Mouse (Mus musculus) midbrain, embryonic 14.5 days (tissue): ENCODE results near the gene Evx2. TPM values are rescaled to one million over a fixed set of nuclear protein-coding genes. Genes with fewer than 3 reads are reported as not detected.
A peak's percentile ranks its signal among the peaks of the same experiment; 100 is the strongest.

Source experiments
- ATAC-seq: fragments of 200-750 bp; cut with Nextera tagmentation; 2 replicates; pipeline ENCODE4 v1.8.0; 2017; ENCODE audit warnings: moderate number of reproducible peaks, moderate library complexity; ENCODE audit not compliant: low FRiP score, low TSS enrichment
- DNase-seq: peaks from one replicate; pipeline ENCODE4 v3.0.0-alpha.2; 2015
- H3K27ac ChIP-seq: fragments of 300-500 bp; sonication (generic); replicated peaks from 2 replicates; pipeline ENCODE4 v1.5.1; 2014; ENCODE audit warnings: mild to moderate bottlenecking, low read depth, low read length, moderate library complexity
- H3K27me3 ChIP-seq: fragments of 300-500 bp; sonication (generic); 2 replicates; pipeline ENCODE4 v1.6.1; 2014; ENCODE audit warnings: low read length, control low read depth, mixed read lengths; ENCODE audit not compliant: control insufficient read depth, insufficient read depth
- H3K36me3 ChIP-seq: fragments of 300-500 bp; sonication (generic); 2 replicates; pipeline ENCODE4 v1.6.1; 2014; ENCODE audit warnings: low read length, control low read depth; ENCODE audit not compliant: control insufficient read depth, insufficient read depth
- H3K4me1 ChIP-seq: fragments of 300-500 bp; sonication (generic); 2 replicates; pipeline ENCODE4 v1.6.1; 2014; ENCODE audit warnings: mild to moderate bottlenecking, antibody characterized with exemption, low read length, control low read depth; ENCODE audit not compliant: control insufficient read depth, insufficient read depth
- H3K4me2 ChIP-seq: fragments of 300-500 bp; sonication (generic); 2 replicates; pipeline ENCODE4 v1.6.1; 2014; ENCODE audit warnings: mild to moderate bottlenecking, low read length, moderate library complexity
- H3K4me3 ChIP-seq: fragments of 300-500 bp; sonication (generic); replicated peaks from 2 replicates; pipeline ENCODE4 v1.5.1; 2014; ENCODE audit warnings: low read depth, low read length
- H3K9ac ChIP-seq: fragments of 300-500 bp; sonication (generic); replicated peaks from 2 replicates; pipeline ENCODE4 v1.6.1; 2014; ENCODE audit warnings: mild to moderate bottlenecking, low read length, moderate library complexity
- H3K9me3 ChIP-seq: fragments of 300-500 bp; sonication (generic); 2 replicates; pipeline ENCODE4 v1.6.1; 2016; ENCODE audit warnings: low read length, control low read depth, mixed read lengths; ENCODE audit not compliant: control insufficient read depth
- WGBS: fragments of 180-500 bp; shearing (Covaris S2); extraction: QIAGEN DNeasy Blood & Tissue Kit; methylation state at CpG from one replicate; pipeline ENCODE4 v1.1.7; 2014; 5-methylcytosine and 5-hydroxymethylcytosine counted together
- polyA plus RNA-seq: library from polyadenylated mRNA; unstranded; fragments of >200 nt; fragmentation: Nextera tagmentation; extraction: Ambion mirVana; gene quantifications from 2 replicates; pipeline ENCODE4 v1.2.1, GENCODE M21; 2014

Gene Evx2
- polyA plus RNA-seq, 1 experiment from 2014 or later: 1.2 TPM

DNA sequence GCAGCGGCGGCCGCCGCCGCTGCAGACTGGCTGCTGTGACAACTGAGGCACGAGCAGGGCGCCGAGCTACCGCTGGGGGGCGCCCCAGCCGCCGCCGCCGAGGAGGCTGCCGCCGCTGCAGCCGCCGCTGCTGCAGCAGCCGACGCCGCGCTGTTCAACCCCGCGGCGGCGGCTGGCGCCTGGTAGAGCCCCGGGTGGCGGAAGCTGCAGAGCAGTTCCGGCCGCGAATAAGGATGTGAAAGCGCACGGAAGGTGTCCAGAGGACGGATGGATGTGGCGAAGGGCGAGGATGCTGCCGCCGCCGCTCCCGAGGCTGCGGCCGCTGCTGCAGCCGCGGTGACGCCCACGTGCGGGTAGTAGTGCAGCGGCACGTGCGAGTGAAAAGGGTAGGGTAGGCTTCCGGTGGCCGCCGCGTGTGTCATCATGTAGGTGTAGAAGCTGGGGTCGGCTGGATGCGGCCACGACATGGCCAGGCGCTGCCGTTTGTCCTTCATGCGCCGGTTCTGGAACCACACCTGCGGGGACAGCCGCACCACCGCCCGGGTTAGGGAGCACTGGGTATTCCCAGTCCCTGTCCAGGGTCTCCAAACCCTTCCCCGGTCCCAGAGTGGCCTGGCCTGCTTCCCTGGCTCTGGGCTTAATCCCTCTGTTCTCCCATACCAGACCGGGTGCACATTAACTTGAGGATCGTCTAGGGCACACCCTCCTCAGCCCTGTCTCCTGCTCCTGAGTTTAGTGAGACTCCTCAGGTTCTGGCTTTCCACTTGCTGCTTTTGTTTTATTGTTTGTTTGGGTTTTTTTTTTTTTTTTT is 3.3 kb downstream of the Evx2 start:
- H3K9me3 ChIP-seq: no peaks in the 10 kb centered on the region
- WGBS: under 1% methylated on average over 68 of the region's 69 CpGs
- DNase-seq (peak; percentile 74), ATAC-seq (no peak; the same call in 1 of the 2 replicates)
- H3K27ac ChIP-seq: peak overlapping the region; percentile 60
- peak overlapping the region; percentile 39; the same call in 1 of the 2 replicates for H3K9ac ChIP-seq
- H3K36me3 ChIP-seq: no peaks in the 10 kb centered on the region
- H3K27me3 ChIP-seq: peaks cover 82% of the 10 kb centered on the region
- peak overlapping the region; percentile 51 for H3K4me2 ChIP-seq
- H3K4me1 ChIP-seq: 0 out of 2 replicates have a peak, but pooled peaks cover 3% of the 10 kb centered on the region
- peak overlapping the region; percentile 32 for H3K4me3 ChIP-seq

DNA sequence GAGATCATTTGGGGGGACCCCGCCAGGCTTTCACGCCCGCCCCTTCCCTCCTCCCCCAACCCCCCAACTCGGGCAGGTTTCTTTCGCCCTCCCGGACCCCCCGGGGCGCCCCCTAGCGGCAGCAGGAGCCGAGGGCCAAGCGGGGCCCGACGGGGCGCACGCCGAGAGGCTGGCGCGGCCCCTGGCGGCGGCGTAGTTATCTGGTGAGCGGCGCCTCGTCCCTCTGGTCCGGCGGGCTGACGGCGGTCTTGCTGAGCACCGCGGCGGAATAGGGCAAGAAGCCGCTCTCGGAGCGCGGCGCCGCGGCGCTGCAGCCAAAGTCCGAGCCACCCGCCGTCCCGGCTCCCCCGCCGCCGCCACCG is 4.0 kb downstream of the Evx2 start:
- Histone ChIP-seq H3K9ac (peak overlapping the region; percentile 39; the same call in 1 of the 2 replicates), H3K27ac (peak overlapping the region; percentile 60), H3K36me3 (no peaks in the 10 kb centered on the region), H3K9me3 (no peaks in the 10 kb centered on the region), H3K4me2 (peak overlapping the region; percentile 51), H3K4me1 (0 out of 2 replicates have a peak, but pooled peaks cover 3% of the 10 kb centered on the region), H3K27me3 (peaks cover 82% of the 10 kb centered on the region), H3K4me3 (peak overlapping the region; percentile 32)
- WGBS: 0% methylated on average over 39 of the region's 47 CpGs
- ATAC-seq (no peak), DNase-seq (peak; percentile 55)

DNA sequence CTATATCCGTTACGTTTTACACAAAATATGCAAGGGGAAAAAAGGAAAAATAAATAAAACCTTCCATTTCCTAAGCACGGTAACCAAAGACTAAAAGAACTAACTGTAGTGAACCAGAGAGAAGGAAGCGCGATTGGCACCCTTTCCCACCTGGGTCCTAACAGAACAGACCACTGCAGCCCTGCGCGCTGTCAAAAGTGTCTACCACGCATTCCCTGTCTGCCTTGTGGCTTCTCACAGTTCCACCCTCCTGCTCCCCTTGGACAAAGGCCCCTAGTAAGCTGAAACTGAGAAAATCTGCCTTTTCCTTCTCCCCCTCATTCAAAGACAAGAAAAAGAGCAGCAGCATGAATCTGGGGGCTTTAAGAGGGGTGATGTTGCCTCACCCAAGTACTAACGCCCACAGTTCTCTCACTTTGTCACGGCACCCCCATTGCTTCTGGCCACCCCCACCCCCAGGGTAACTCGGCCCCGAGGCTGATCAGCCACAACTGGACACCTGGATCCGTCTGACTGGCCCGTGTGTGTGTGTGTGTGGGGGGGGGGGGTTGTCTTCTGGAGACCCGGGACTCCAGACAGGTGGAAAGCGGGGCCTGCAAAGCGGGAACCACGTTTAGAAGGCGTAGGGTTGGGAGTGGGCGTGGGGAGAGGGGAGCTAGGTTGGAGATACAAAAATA is 4.5 kb downstream of the Evx2 start:
- Histone ChIP-seq H3K9me3 (no peaks in the 10 kb centered on the region), H3K27me3 (peaks cover 82% of the 10 kb centered on the region), H3K4me1 (0 out of 2 replicates have a peak, but pooled peaks cover 3% of the 10 kb centered on the region), H3K4me3 (peak overlapping the region; percentile 32; the same call in 1 of the 2 replicates), H3K4me2 (peak overlapping the region; percentile 51), H3K9ac (no peak overlapping the region; the same call in 1 of the 2 replicates), H3K36me3 (no peaks in the 10 kb centered on the region), H3K27ac (peak overlapping the region; percentile 60)
- DNase-seq (peak; percentile 35), ATAC-seq (no peak)
- WGBS: 5% methylated on average over 20 of the region's 20 CpGs

DNA sequence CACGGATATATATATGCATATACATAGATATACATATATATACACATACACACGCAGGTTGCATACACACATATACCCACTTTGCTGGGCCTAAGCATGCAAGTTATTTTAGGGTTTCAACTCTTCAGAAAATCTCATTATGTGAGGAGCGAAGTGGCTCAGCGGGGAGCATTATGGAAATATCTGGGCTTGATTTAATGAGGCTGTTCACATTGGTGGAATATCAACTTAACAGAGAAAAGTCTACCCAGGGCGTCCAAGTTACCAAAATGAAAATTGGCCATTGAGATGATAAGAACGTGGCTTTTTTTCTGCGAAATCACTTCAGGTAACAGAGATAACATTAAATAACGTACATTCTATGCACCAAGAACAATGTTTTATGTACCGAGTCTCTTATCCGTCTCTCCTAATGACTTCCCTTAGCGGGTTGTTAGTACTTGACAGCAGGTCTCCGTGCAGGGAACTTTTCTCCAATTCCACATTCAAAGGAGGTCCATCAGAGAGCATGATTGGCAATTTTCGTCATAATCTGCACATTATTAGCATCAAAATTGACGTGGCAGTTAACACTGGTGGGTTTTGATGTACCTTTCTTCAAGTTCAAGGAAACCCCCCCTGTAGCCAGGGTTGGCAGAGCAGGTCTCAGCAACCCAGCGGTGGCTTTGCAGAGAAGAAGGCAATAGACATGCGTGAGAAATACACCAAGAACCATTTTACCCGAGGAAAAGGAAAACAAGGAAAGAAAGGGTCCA is 5.4 kb downstream of the Evx2 start:
- Histone ChIP-seq H3K9me3 (no peaks in the 10 kb centered on the region), H3K4me3 (no peak overlapping the region), H3K9ac (no peak overlapping the region), H3K36me3 (no peaks in the 10 kb centered on the region), H3K4me2 (no peak overlapping the region), H3K27me3 (peaks cover 83% of the 10 kb centered on the region), H3K4me1 (0 out of 2 replicates have a peak, but pooled peaks cover 3% of the 10 kb centered on the region), H3K27ac (no peak overlapping the region)
- WGBS: 10% methylated on average over 17 of the region's 17 CpGs
- peak; percentile 58 for DNase-seq
- no peak for ATAC-seq

DNA sequence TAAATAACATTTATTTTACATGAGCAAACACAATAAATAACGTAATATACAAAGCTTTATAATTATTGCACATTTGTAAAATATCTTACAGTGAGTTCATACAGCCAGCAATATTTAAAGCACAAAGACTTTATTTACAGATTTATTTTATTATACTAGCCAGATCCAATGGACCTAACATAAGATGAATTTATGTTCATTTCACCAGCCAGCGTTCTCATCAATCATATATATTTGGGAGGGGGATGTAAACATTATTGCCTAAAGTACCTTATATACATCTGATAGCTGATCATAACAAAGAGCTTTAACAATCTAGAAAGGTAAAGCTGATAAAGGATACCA is 6.4 kb downstream of the Evx2 start:
- WGBS: 44% methylated on average over 2 of the region's 2 CpGs
- ATAC-seq: no peak
- DNase-seq: peak; percentile 39

DNA sequence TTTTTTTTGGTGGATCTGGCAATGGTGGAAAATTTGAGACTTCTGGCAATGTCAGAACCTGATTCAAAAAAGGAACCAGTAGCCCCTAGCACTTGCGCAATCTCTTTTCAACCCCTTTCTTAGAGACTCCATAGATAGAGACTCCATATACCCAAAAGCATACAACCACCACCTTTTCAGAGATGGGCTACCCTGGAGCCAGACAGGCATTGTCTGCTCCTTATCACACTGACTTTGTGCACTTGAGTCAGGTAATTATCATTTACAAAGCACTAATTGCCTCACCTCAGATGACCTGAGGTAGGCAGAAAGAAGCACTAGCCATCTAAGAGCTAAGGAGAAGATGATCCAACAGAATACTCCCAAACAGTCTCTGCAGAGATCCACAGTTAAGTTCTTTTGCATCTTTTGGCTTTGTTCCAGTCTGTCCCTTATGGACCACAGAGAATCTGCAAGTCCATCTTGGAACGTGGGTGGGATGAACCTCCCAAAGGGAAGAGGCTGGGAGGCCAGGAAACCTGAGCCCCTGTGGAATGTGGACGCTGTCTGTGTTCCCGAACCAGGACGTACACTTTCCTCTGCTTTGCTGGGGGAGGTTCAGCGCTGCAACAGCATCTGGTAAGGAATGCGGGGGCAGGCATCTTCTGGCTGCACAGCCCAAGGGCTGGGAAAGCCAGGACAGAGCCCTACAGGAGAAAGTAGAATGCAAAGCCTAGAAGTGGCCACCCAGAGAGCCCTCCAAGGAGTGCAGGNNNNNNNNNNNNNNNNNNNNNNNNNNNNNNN is 12.1 kb downstream of the Evx2 start:
- ATAC-seq (no peak), DNase-seq (no peak)
- Histone ChIP-seq H3K27me3 (peaks cover 91% of the 10 kb centered on the region), H3K4me3 (no peak overlapping the region), H3K4me1 (no peaks in the 10 kb centered on the region), H3K4me2 (no peak overlapping the region), H3K27ac (no peak overlapping the region), H3K9ac (no peak overlapping the region), H3K9me3 (no peaks in the 10 kb centered on the region), H3K36me3 (no peaks in the 10 kb centered on the region)
- WGBS: 14% methylated on average over 7 of the region's 7 CpGs

More for the DNA sequence above, 6.4 kb downstream of the Evx2 start:
- H3K4me3 ChIP-seq: no peak overlapping the region
- H3K4me1 ChIP-seq: 0 out of 2 replicates have a peak, but pooled peaks cover 3% of the 10 kb centered on the region
- no peak overlapping the region for H3K9ac ChIP-seq
- no peak overlapping the region for H3K4me2 ChIP-seq
- H3K27ac ChIP-seq: no peak overlapping the region
- peaks cover 86% of the 10 kb centered on the region for H3K27me3 ChIP-seq
- H3K36me3 ChIP-seq: no peaks in the 10 kb centered on the region
- H3K9me3 ChIP-seq: no peaks in the 10 kb centered on the region

DNA sequence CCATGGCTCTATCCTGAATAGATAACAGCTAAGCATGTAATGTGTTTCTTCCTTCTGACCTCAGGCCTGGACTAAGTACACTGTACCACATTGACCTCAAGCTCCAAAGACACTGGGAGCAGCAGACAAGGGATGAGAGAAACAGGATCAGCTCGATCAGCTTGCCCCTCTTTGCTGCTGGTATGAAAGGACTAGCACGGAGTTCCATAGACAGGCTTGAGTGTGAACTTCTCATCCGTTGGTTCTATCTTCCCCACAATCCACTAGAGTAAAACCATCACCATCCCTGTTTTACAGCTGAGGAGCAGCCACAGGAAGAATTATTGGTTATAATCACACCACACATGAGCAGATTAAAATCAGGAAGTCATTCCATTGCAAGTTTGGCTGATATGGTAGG is 13.7 kb downstream of the Evx2 start:
- no peak overlapping the region for H3K9ac ChIP-seq
- H3K27ac ChIP-seq: no peak overlapping the region
- ATAC-seq (no peak), DNase-seq (no peak)
- peaks cover 79% of the 10 kb centered on the region for H3K27me3 ChIP-seq
- no peaks in the 10 kb centered on the region for H3K36me3 ChIP-seq
- no peaks in the 10 kb centered on the region for H3K9me3 ChIP-seq
- H3K4me1 ChIP-seq: no peaks in the 10 kb centered on the region
- H3K4me2 ChIP-seq: no peak overlapping the region
- 83% methylated on average over 3 of the region's 3 CpGs for WGBS
- H3K4me3 ChIP-seq: no peak overlapping the region

DNA sequence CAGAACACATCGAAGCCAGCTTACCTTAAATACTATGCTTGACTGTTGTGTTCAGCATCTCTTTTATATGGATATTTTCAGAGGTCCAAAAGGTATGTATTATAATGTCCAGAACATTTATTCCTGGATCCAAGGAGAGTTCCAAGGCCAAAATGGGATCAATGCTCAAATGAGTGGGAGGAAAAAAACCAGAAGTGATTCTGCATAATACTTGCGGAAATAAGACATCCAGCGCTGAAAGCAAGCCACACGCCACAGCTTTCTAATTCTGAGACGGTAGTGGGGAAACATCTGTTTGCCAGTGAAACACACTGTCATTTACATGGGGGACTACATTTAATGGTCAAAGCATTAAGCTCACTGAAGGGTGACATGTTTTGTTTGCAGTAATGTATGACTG is 16.9 kb downstream of the Evx2 start:
- H3K27me3 ChIP-seq: peaks cover 47% of the 10 kb centered on the region

More for the DNA sequence above, 16.9 kb downstream of the Evx2 start:
- DNase-seq (no peak), ATAC-seq (no peak)
- H3K27ac ChIP-seq: no peak overlapping the region
- H3K9ac ChIP-seq: no peak overlapping the region
- no peaks in the 10 kb centered on the region for H3K4me1 ChIP-seq
- H3K36me3 ChIP-seq: no peaks in the 10 kb centered on the region
- H3K9me3 ChIP-seq: no peaks in the 10 kb centered on the region
- 58% methylated on average over 5 of the region's 5 CpGs for WGBS
- H3K4me2 ChIP-seq: no peak overlapping the region
- H3K4me3 ChIP-seq: no peak overlapping the region
